Mouse (Mus musculus) limb, embryonic 11.5 days (tissue): Measurements from ENCODE around the gene Cd320. TPM values are rescaled to one million over a fixed set of nuclear protein-coding genes. Genes with fewer than 3 reads are reported as not detected.
A peak's percentile ranks its signal among the peaks of the same experiment; 100 is the strongest.
"Not testable (repeated sequence)": the region's sequence is repeated elsewhere in the genome, so short reads cannot be mapped to it uniquely, and the experiment has no call there.

Experiments used
- ATAC-seq: fragments of 200-750 bp; cut with Nextera tagmentation; 2 replicates; pipeline ENCODE4 v1.8.0; 2017; ENCODE audit warnings: low read depth; ENCODE audit not compliant: insufficient number of reproducible peaks, low FRiP score, low TSS enrichment
- DNase-seq: peaks from one replicate; pipeline ENCODE4 v3.0.0-alpha.2; 2015; ENCODE audit warnings: low spot score
- H3K27ac ChIP-seq: fragments of 300-500 bp; sonication (generic); replicated peaks from 2 replicates; pipeline ENCODE4 v1.5.1; 2014; ENCODE audit warnings: low read depth, mild to moderate bottlenecking, low read length
- H3K27me3 ChIP-seq: fragments of 300-500 bp; sonication (generic); 2 replicates; pipeline ENCODE4 v1.6.1; 2014; ENCODE audit warnings: mild to moderate bottlenecking, low read length, mixed read lengths; ENCODE audit not compliant: control insufficient read depth, insufficient read depth
- H3K36me3 ChIP-seq: fragments of 300-500 bp; sonication (generic); 2 replicates; pipeline ENCODE4 v1.6.1; 2014; ENCODE audit warnings: mild to moderate bottlenecking, low read length, moderate library complexity, mixed read lengths; ENCODE audit not compliant: control insufficient read depth, insufficient read depth
- H3K4me1 ChIP-seq: fragments of 300-500 bp; sonication (generic); 2 replicates; pipeline ENCODE4 v1.6.1; 2014; ENCODE audit warnings: low read length, mixed read lengths; ENCODE audit not compliant: control insufficient read depth, insufficient read depth
- H3K4me2 ChIP-seq: fragments of 300-500 bp; sonication (generic); 2 replicates; pipeline ENCODE4 v1.6.1; 2014; ENCODE audit warnings: low read depth, mild to moderate bottlenecking, moderate library complexity; ENCODE audit not compliant: severe bottlenecking
- H3K4me3 ChIP-seq: fragments of 300-500 bp; sonication (generic); 2 replicates; pipeline ENCODE4 v1.5.1; 2014; ENCODE audit warnings: low read depth, low read length
- H3K9ac ChIP-seq: fragments of 300-500 bp; sonication (generic); 2 replicates; pipeline ENCODE4 v1.6.1; 2014; ENCODE audit warnings: mild to moderate bottlenecking, low read length
- H3K9me3 ChIP-seq: fragments of 300-500 bp; sonication (generic); 2 replicates; pipeline ENCODE4 v1.6.1; 2016; ENCODE audit warnings: low read length; ENCODE audit not compliant: control insufficient read depth
- WGBS: fragments of 180-500 bp; shearing (Covaris S2); extraction: QIAGEN DNeasy Blood & Tissue Kit; methylation state at CpG from one replicate; pipeline ENCODE4 v1.1.7; 2014; 5-methylcytosine and 5-hydroxymethylcytosine counted together
- polyA plus RNA-seq: library from polyadenylated mRNA; unstranded; fragments of >200 nt; fragmentation: Nextera tagmentation; extraction: Ambion mirVana; gene quantifications from 2 replicates; pipeline ENCODE4 v1.2.1, GENCODE M21; 2014

Gene Cd320
- polyA plus RNA-seq, 1 experiment from 2014 or later: 91.5 TPM

DNA sequence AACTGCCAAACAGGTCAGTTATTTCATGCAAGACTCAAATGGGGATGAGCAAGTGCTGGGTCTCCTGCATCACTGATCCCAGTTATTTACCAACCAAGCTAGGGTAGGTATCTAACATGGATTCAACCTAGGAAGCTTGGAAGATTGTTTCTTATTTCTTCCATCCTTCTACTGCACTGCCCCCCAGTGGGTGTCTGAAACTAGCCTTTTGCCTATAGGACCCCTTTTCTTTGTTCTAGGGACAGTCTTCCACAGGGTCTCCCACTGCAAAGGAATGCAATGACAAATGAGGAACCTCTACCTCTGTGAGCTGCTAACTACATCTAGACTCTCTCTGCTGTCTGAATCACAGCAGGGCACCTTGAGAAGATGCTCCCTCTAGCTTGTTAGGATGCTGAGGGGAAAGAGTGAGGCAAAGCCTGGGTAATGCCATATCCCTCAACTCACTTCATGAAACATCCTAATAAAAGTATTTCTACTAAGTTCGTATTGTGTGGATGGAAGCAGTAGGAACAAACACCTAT, 20.4 kb upstream of the Cd320 start:
- peak overlapping the region; percentile 93; the same call in 1 of the 2 replicates for H3K4me2 ChIP-seq
- 87% methylated on average over 1 of the region's 1 CpGs for WGBS
- ATAC-seq (no peak), DNase-seq (no peak)
- peaks cover 27% of the 10 kb centered on the region for H3K36me3 ChIP-seq
- H3K27me3 ChIP-seq: no peaks in the 10 kb centered on the region
- H3K4me3 ChIP-seq: peak overlapping the region; percentile 14; the same call in 1 of the 2 replicates
- peaks cover 22% of the 10 kb centered on the region for H3K4me1 ChIP-seq
- H3K9me3 ChIP-seq: no peaks in the 10 kb centered on the region
- no peak overlapping the region for H3K27ac ChIP-seq
- no peak overlapping the region for H3K9ac ChIP-seq

DNA sequence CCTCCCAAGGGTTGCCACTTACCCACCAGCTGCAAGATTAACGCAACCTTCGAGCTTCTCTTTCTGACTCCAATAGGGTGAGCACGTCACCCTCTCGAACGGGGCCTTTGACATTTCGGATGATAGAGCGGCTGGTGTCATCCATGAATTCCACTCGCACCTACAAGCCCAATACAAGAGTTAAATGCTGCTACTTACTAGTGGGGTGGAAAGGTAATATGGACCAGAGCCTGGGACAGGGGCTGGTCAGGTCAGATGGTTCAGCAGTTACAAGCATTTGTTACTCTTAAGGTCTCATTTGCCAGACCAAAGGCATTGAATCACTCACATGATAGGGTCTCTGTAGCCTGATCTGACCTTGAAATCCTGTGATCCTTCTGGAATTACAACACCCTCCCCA, 19.7 kb upstream of the Cd320 start:
- H3K27me3 ChIP-seq, H3K27ac ChIP-seq, DNase-seq, H3K9me3 ChIP-seq, ATAC-seq: not testable (repeated sequence)
- 88% methylated on average over 8 of the region's 8 CpGs for WGBS
- Histone ChIP-seq H3K4me2 (peak overlapping the region; percentile 93), H3K4me1 (peaks cover 19% of the 10 kb centered on the region), H3K4me3 (peak overlapping the region; percentile 82), H3K9ac (peak overlapping the region; percentile 87), H3K36me3 (peaks cover 27% of the 10 kb centered on the region)

DNA sequence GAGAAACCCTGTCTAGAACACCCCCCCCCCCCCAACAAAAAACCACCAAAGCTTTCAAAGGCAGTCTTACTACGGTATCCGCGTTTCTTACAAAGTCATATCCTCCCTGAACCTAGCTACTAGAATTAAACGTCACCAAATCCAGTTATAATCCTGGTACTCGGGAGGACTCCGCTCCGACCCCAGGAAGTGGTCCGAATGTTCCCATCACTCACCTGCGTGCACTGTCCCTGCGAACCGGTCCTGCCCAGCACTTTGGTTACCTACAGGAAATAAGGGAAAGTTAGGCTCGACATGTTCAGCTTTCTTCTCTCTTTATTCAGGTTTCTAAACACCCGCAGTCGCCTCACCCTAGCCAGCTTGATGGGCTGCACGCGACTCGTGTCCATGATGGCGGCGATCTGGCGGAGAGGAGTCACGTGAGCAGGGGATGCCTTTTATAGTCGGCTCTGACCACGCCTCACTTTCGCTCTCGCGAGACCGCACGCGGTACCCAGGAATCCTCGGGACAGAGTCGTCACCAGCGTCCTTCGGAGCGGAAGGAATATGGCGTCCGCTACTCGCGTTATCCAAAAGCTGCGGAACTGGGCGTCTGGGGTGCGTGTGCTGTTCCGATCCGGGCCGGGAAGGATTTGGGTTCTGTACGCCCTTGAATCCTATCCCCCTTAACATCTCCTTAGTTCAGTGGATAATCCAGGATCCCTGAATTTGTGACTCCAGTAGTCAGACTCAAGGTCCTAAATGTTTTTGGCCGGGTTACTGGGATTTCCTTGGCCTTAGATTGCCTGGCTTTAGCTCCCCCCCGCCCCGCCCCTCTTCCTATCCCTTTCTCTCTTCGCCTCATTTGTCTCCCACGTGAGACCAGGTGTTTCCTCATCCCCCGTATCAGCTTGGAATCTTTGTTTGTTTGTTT, 18.6 kb upstream of the Cd320 start, which contains the start of the genes Rps28 and Ndufa7:
Gene Rps28 (minus strand): TSS at position 479 of the 913 bp plus-strand sequence.
Gene Ndufa7 (plus strand): TSS at position 489 of the 913 bp plus-strand sequence.
- WGBS: under 1% methylated on average over 51 of the region's 51 CpGs
- no peaks in the 10 kb centered on the region for H3K9me3 ChIP-seq
- peak; percentile 99 for DNase-seq
- peaks cover 24% of the 10 kb centered on the region for H3K36me3 ChIP-seq
- peak within 1 kb of the TSS; percentile 93 for H3K4me2 ChIP-seq
- H3K4me3 ChIP-seq: peak within 1 kb of the TSS; percentile 82
- H3K27ac ChIP-seq: peak within 1 kb of the TSS; percentile 73; the same call in 1 of the 2 replicates
- peak within 1 kb of the TSS; percentile 87 for H3K9ac ChIP-seq
- H3K27me3 ChIP-seq: no peaks in the 10 kb centered on the region
- H3K4me1 ChIP-seq: peaks cover 16% of the 10 kb centered on the region
- peak; percentile 89 for ATAC-seq

DNA sequence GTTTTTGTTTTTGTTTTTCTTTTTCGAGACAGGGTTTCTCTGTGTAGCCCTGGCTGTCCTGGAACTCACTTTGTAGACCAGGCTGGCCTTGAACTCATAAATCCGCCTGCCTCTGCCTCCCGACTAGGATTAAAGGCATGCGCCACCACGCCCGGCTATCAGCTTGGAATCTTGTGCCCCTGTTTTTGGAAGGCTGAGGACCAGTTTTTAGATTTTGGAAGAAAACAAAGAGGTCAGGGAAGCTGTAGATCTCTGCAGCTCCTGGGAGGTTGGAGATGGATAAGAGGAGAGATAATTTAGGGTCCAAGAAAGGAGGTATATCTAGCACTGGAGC, 17.9 kb upstream of the Cd320 start:
- Histone ChIP-seq H3K9ac (peak overlapping the region; percentile 82), H3K36me3 (peaks cover 26% of the 10 kb centered on the region), H3K4me3 (peak overlapping the region; percentile 82), H3K27ac (peak overlapping the region; percentile 73; the same call in 1 of the 2 replicates), H3K4me1 (peaks cover 16% of the 10 kb centered on the region), H3K4me2 (peak overlapping the region; percentile 71)
- not testable (repeated sequence) for DNase-seq, H3K27me3 ChIP-seq, ATAC-seq, H3K9me3 ChIP-seq
- 4% methylated on average over 6 of the region's 6 CpGs for WGBS

DNA sequence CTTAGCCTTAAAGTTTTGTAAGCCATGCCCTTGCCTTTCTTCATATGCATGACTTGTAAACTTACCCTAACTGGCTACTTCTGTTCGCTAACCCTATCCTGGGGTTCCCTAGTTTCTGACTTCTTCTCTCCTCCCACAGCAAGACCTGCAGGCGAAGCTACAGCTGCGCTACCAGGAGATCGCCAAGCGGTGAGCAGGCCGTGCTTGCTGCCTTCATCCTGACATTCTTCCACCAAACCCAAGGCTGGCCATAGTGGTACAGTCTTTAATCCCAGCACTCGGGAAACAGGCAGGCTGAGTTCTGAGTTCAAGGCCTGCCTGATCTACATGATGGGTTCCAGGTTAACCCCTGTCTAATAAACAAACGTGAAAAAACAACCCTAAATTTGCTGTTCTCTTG, 17.4 kb upstream of the Cd320 start:
- Histone ChIP-seq H3K9ac (peak overlapping the region; percentile 82; the same call in 1 of the 2 replicates), H3K27me3 (no peaks in the 10 kb centered on the region), H3K27ac (no peak overlapping the region), H3K9me3 (no peaks in the 10 kb centered on the region), H3K4me1 (peaks cover 16% of the 10 kb centered on the region), H3K4me2 (peak overlapping the region; percentile 71), H3K36me3 (peaks cover 21% of the 10 kb centered on the region), H3K4me3 (peak overlapping the region; percentile 82)
- DNase-seq: no peak
- 86% methylated on average over 8 of the region's 8 CpGs for WGBS
- ATAC-seq: no peak

DNA sequence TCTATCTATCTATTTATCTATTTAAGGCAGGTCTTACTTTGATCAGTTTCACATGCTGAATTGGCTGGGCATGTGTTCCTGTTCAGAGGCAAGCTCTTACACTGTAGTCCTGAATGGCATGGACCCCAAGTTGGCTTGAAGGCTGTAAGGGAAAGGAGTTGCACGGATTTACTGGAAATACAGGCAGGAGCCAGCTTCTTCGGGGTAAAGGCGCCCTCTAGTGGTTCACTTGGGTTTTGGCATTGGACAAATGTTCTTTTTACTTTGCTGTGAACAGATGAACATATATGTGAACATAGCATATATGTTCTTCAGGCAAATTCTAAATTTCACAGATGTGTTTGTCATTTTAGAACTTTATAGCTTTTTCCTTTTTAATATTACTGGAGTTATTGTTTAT, 16.0 kb upstream of the Cd320 start:
- Histone ChIP-seq H3K27ac (no peak overlapping the region), H3K9me3 (no peaks in the 10 kb centered on the region), H3K36me3 (peaks cover 14% of the 10 kb centered on the region), H3K9ac (no peak overlapping the region), H3K27me3 (no peaks in the 10 kb centered on the region), H3K4me1 (peaks cover 16% of the 10 kb centered on the region), H3K4me2 (no peak overlapping the region), H3K4me3 (no peak overlapping the region)
- ATAC-seq (no peak), DNase-seq (peak; percentile 84)
- WGBS: under 1% methylated on average over 3 of the region's 3 CpGs

DNA sequence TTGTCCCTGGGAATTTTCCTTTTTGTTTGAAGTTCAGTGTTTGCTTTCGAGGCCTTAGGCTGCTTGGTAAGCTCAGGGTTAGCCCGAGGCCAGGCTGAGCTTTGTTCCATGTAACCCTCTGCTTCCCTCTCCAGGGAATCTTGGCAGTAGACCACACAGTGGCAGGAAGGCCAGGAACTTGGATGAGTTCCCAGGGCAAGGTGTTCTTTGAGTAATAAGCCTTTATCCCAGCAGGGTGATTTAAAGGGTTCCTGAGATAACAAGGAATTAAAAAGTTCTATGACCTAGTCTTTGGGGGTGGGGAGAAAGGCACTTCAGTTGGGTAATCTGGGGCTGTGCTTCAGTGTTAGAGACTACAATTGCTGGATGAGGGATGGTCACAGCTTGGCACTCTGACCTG, 14.0 kb upstream of the Cd320 start:
- DNase-seq (no peak), ATAC-seq (no peak)

DNA sequence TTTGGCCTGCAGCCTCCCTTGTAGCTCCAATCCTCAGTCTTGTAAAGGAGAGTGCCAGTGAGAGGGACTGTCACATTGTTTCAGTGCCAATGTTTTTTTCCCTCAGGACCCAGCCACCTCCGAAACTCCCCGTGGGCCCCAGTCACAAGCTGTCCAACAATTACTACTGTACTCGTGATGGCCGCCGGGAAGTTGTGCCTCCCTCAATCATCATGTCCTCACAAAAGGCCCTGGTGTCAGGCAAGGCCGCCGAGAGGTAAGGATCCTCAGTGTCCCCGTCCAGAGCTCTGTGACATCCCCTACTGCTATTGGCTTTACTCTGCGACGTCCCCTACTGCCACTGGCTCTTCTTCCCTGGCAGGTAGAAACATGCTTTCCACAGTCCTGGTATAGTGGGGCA, 13.3 kb upstream of the Cd320 start:
- no peak for ATAC-seq
- DNase-seq: no peak
- no peaks in the 10 kb centered on the region for H3K9me3 ChIP-seq
- H3K27me3 ChIP-seq: no peaks in the 10 kb centered on the region
- H3K4me1 ChIP-seq: peaks cover 6% of the 10 kb centered on the region
- no peak overlapping the region for H3K4me3 ChIP-seq
- WGBS: 93% methylated on average over 10 of the region's 10 CpGs
- H3K9ac ChIP-seq: no peak overlapping the region
- no peak overlapping the region for H3K4me2 ChIP-seq
- no peak overlapping the region for H3K27ac ChIP-seq
- H3K36me3 ChIP-seq: peaks cover 11% of the 10 kb centered on the region; the same call in 1 of the 2 replicates

More for the DNA sequence above, 14.0 kb upstream of the Cd320 start:
- Histone ChIP-seq H3K4me1 (peaks cover 6% of the 10 kb centered on the region), H3K27me3 (no peaks in the 10 kb centered on the region), H3K4me3 (no peak overlapping the region), H3K9ac (no peak overlapping the region), H3K27ac (no peak overlapping the region), H3K4me2 (no peak overlapping the region), H3K36me3 (peaks cover 10% of the 10 kb centered on the region; the same call in 1 of the 2 replicates), H3K9me3 (no peaks in the 10 kb centered on the region)
- WGBS: 83% methylated on average over 2 of the region's 2 CpGs
